Mouse (Mus musculus) bone marrow macrophage, adult 2 months (primary cell): ENCODE measurements around the gene Ankfy1. TPM values are rescaled to one million over a fixed set of nuclear protein-coding genes. Genes with fewer than 3 reads are reported as not detected.
A peak's percentile ranks its signal among the peaks of the same experiment; 100 is the strongest.
"Not testable (repeated sequence)": the region's sequence is repeated elsewhere in the genome, so short reads cannot be mapped to it uniquely, and the experiment has no call there.

Source experiments
- H3K27ac ChIP-seq: 2 replicates; pipeline ENCODE4 v1.5.1; 2012; ENCODE audit warnings: low read depth, low read length; ENCODE audit not compliant: insufficient read depth
- H3K4me1 ChIP-seq: 2 replicates; pipeline ENCODE4 v1.6.1; 2012; ENCODE audit warnings: low read length; ENCODE audit not compliant: control insufficient read depth, insufficient read depth
- H3K4me3 ChIP-seq: 2 replicates; pipeline ENCODE4 v1.5.1; 2012; ENCODE audit warnings: mild to moderate bottlenecking, low read length, moderate library complexity; ENCODE audit not compliant: insufficient read depth
- CTCF ChIP-seq: IDR thresholded peaks from 2 replicates; pipeline ENCODE4 v1.5.1; 2012; ENCODE audit warnings: low read depth, mild to moderate bottlenecking, low read length, moderate library complexity
- POLR2A ChIP-seq: IDR thresholded peaks from 2 replicates; pipeline ENCODE4 v1.6.1; 2012; ENCODE audit warnings: mild to moderate bottlenecking, low read depth, low read length, borderline replicate concordance
- polyA plus RNA-seq: library from polyadenylated mRNA; stranded (reverse); fragments of >200 nt; gene quantifications from 2 replicates; pipeline ENCODE4 v1.2.4, GENCODE M21; 2012; ENCODE audit not compliant: missing spikeins, insufficient read depth, insufficient read length

The Ankfy1 gene
- polyA plus RNA-seq, 1 experiment: 78.6 TPM

DNA sequence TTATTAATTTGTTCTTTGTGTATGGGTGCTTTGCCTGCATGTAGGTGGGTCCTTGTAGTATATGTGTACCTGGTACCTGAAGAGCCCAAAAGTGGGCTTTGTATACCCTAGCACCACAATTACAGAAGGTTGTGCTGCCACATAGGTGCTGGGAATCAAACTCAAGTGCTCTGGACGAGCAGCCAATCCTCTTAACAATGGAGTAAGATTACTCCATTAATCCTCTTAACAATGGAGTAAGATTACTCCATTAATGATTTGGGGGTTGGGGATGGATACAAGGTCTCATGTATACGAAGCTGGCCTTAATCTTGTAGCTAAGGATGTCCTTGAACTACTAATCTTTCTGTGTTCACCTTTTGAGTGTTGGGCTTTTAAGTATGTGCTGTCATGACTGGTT is 14.5 kb upstream of the Ankfy1 start:
- Histone ChIP-seq H3K4me3 (no peak overlapping the region), H3K27ac (no peak overlapping the region), H3K4me1 (peaks cover 17% of the 10 kb centered on the region)
- TF ChIP-seq POLR2A: no peak
- TF ChIP-seq CTCF: no peak

- H3K4me1 ChIP-seq: no peaks in the 10 kb centered on the region; the same call in 1 of the 2 replicates
- TF ChIP-seq POLR2A (no peak), CTCF (no peak)
- H3K4me3 ChIP-seq: no peak overlapping the region
- no peak overlapping the region for H3K27ac ChIP-seq
Measured at GRCm38 (mm10) chr11:72680726-72681125, 9.1 kb upstream of the Ankfy1 start.

DNA sequence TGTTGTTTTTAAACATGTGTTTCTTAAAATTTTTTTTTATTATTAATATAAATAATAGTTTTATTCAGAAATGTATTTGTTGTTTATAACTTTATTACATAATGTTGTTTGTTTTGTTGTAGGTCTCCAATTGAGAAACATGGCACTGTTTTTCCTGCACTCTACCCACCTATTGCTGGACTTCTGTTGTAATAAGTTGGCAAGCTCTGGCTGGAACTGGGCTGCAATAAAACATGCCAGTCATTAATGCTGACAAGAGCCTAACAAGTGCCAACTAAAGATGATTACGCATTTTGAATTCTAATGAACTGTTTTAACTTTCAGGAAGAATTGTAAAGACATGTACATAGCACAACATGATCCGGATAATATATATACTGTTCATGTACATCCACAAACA is 6.4 kb upstream of the Ankfy1 start:
- Histone ChIP-seq H3K27ac (no peak overlapping the region), H3K4me1 (no peaks in the 10 kb centered on the region; the same call in 1 of the 2 replicates), H3K4me3 (no peak overlapping the region)
- no peak for TF ChIP-seq POLR2A
- no peak for TF ChIP-seq CTCF

GRCm38 (mm10) chr11:72686697-72687096 is 3.1 kb upstream of the Ankfy1 start:
- no peak overlapping the region for H3K27ac ChIP-seq
- TF ChIP-seq CTCF (no peak), POLR2A (no peak)
- peaks cover 5% of the 10 kb centered on the region for H3K4me1 ChIP-seq
- H3K4me3 ChIP-seq: no peak overlapping the region

DNA sequence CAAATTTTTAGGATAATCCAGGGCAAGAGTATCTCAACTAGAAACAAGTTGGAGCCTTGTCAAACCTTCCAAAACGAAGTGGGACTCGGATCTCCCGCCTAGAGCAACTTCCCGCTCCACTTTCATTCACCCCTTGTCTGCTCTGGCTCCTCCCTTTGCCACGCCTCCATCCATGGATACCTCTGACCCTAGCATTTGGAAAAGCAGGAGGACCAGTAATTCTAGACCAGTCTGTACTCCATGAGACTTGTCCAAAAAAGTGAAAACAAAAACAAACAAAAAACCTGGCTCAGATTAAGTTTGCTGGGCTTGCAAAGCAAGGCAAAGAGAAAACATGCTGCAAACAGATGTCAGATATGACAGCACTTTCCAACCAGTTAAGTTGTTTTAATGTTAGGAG is 1.6 kb upstream of the Ankfy1 start:
- TF ChIP-seq CTCF (no peak), POLR2A (no peak)
- peaks cover 15% of the 10 kb centered on the region for H3K4me1 ChIP-seq

DNA sequence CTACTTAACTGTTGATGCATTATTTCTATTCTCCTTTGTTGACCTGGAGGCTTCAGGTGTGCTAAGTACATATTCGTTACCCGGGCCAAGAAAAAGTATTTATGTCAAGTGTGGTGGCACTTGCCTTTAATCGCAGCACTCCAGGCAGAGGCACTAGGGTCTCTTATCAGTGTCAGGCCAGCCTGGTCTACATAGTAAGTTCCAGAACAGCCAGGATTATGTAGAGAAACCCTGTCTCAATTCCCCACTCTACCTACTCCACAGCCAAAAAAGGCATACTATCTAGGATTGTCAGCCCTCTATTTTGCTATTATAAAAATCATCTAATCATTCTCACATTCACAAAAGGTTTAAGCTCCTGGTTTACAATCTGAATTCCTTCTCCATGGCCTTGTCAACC is 691 bp upstream of the Ankfy1 start:
- no peak overlapping the region for H3K27ac ChIP-seq
- peak overlapping the region; percentile 79 for H3K4me3 ChIP-seq
- TF ChIP-seq CTCF: no peak
- TF ChIP-seq POLR2A: no peak
- peaks cover 22% of the 10 kb centered on the region for H3K4me1 ChIP-seq

More for the DNA sequence above, 1.6 kb upstream of the Ankfy1 start:
- no peak overlapping the region for H3K4me3 ChIP-seq
- no peak overlapping the region for H3K27ac ChIP-seq

DNA sequence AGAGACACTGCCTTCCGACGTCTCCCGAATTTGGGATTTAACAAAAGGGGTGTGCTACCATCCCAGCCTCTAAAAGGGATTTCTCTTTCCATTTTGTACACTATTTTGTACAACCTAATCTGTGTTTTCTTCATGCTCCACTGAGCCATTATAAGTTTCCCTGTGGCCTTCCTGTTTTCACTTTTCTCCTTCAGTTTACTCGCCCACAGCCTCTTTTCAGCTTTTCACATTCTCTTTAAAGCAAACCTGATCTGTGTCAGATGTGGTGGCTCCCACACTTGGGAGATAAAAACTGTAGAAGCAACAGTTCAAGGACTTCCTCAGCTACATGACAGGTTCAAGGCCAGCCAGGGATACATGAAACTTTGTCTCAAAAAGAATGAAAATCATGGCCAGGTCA is 2.5 kb downstream of the Ankfy1 start:
- peak overlapping the region; percentile 86 for H3K27ac ChIP-seq
- TF ChIP-seq CTCF (no peak), POLR2A (no peak)
- H3K4me1 ChIP-seq: peaks cover 42% of the 10 kb centered on the region
- peak overlapping the region; percentile 11 for H3K4me3 ChIP-seq

GRCm38 (mm10) chr11:72695025-72695424 is 5.2 kb downstream of the Ankfy1 start:
- H3K4me1 ChIP-seq: peaks cover 48% of the 10 kb centered on the region

DNA sequence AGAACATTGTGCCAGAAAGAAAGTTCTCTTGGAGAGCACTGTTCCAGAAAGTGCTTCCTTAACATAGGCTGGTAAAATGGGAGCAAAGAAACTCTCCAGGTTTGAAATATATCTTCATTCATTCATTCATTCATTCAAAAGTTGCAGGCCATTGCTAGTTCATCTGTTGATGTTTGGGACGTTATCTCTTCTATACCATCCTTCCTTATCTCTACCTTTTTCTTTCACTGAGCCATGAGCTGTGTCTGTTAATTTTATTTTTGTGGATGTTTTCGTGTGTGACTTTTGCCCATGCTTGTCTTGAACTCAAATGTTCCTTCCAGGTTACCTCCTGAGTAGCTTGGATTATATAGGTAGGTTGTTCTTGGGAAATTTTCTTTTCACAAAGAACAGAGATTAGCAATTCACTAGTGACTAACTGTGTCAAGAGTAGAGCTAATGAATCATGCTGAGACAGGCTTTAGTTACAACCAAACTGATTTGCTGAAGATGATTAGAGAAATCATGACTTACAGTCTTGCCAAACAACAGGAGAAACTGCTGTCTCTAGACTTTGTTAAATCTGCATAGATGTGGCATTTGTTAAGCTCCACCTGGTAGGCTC is 6.7 kb downstream of the Ankfy1 start:
- peak overlapping the region; percentile 63 for H3K27ac ChIP-seq

More at GRCm38 (mm10) chr11:72695025-72695424, 5.2 kb downstream of the Ankfy1 start:
- TF ChIP-seq POLR2A: no peak
- no peak for TF ChIP-seq CTCF
- Histone ChIP-seq H3K27ac (no peak overlapping the region), H3K4me3 (no peak overlapping the region)

DNA sequence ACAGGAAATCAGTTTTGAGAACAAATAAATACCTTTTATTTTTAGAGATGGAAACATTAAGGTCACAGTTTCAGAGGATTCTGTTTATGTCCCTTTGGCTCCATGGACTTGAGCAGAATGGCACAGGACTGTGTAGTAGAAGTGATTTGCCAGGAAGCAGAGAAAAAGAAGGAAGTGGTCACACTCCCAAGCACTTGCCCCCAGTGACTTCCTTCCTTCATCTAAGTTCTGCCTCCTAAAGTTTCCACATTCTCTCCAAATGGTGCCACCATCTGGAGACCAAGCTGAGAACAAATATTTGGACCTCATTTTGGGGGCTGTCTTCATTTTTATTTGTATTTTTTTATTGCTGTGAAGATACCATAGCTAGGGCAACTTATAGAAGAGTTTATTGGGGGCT is 7.5 kb downstream of the Ankfy1 start:
- TF ChIP-seq CTCF: no peak
- TF ChIP-seq POLR2A: no peak
- Histone ChIP-seq H3K4me1 (peaks cover 40% of the 10 kb centered on the region), H3K4me3 (no peak overlapping the region), H3K27ac (peak overlapping the region; percentile 77)

More for the DNA sequence above, 6.7 kb downstream of the Ankfy1 start:
- Histone ChIP-seq H3K4me3 (no peak overlapping the region), H3K4me1 (peaks cover 45% of the 10 kb centered on the region)
- TF ChIP-seq POLR2A (no peak), CTCF (no peak)

GRCm38 (mm10) chr11:72705111-72705510 is 15.3 kb downstream of the Ankfy1 start:
- H3K4me3 ChIP-seq, H3K27ac ChIP-seq: not testable (repeated sequence)
- peaks cover 17% of the 10 kb centered on the region for H3K4me1 ChIP-seq
